Mouse (Mus musculus): ENCODE measurements around the gene Psen1.

Psen1 gene

GRCm38 (mm10) chr12:83726510-83727308, 38.8 kb downstream of the Psen1 start:
- DNase-seq (ENCODE audit: low read depth): no peak

- DNase-seq (ENCODE audit: low read depth): no peak
Observed at GRCm38 (mm10) chr12:83732225-83732624, 44.3 kb downstream of the Psen1 start.

- no peak for DNase-seq (ENCODE audit: low read depth)
Observed at GRCm38 (mm10) chr12:83734047-83734446, 46.1 kb downstream of the Psen1 start.

- DNase-seq (ENCODE audit: low read depth): no peak
Observed at GRCm38 (mm10) chr12:83736236-83736635, 48.3 kb downstream of the Psen1 start.

- no peak for DNase-seq (ENCODE audit: low read depth)
Observed at GRCm38 (mm10) chr12:83738651-83739050, 50.7 kb downstream of the Psen1 start.

GRCm38 (mm10) chr12:83741722-83742121, 53.8 kb downstream of the Psen1 start:
- no peak for DNase-seq (ENCODE audit: low read depth)

- no peak for DNase-seq (ENCODE audit: low read depth)
Observed at GRCm38 (mm10) chr12:83742834-83743233, 54.9 kb downstream of the Psen1 start.

GRCm38 (mm10) chr12:83743712-83744111, 55.8 kb downstream of the Psen1 start:
- no peak for DNase-seq (ENCODE audit: low read depth)

GRCm38 (mm10) chr12:83749186-83749585, 61.2 kb downstream of the Psen1 start:
- DNase-seq (ENCODE audit: low read depth): no peak

GRCm38 (mm10) chr12:83752495-83752894, 64.5 kb downstream of the Psen1 start:
- DNase-seq (ENCODE audit: low read depth): no peak

GRCm38 (mm10) chr12:83758735-83759134, 70.8 kb downstream of the Psen1 start:
- no peak for DNase-seq (ENCODE audit: low read depth)

GRCm38 (mm10) chr12:83760201-83760600, 72.2 kb downstream of the Psen1 start:
- no peak for DNase-seq (ENCODE audit: low read depth)

- peak; percentile 60 for DNase-seq (ENCODE audit: low read depth)
Observed at GRCm38 (mm10) chr12:83762706-83763105, 74.8 kb downstream of the Psen1 start.

- DNase-seq (ENCODE audit: low read depth): peak; percentile 54
Observed at GRCm38 (mm10) chr12:83763311-83764043, 75.5 kb downstream of the Psen1 start, which contains the start of gene Papln. Gene Papln (plus strand): TSS chr12:83763634.

- peak; percentile 37 for DNase-seq (ENCODE audit: low read depth)
Observed at GRCm38 (mm10) chr12:83764044-83764365, 76.1 kb downstream of the Psen1 start.

GRCm38 (mm10) chr12:83764519-83764918, 76.6 kb downstream of the Psen1 start:
- peak; percentile 13 for DNase-seq (ENCODE audit: low read depth)

- DNase-seq (ENCODE audit: low read depth): no peak
Observed at GRCm38 (mm10) chr12:83765965-83766603, 78.1 kb downstream of the Psen1 start.

- DNase-seq (ENCODE audit: low read depth): no peak
Observed at GRCm38 (mm10) chr12:83767833-83768232, 79.9 kb downstream of the Psen1 start.

GRCm38 (mm10) chr12:83768235-83768899, 80.4 kb downstream of the Psen1 start:
- no peak for DNase-seq (ENCODE audit: low read depth)

GRCm38 (mm10) chr12:83770418-83771256, 82.7 kb downstream of the Psen1 start:
- peak; percentile 60 for DNase-seq (ENCODE audit: low read depth)

- DNase-seq (ENCODE audit: low read depth): no peak
Observed at GRCm38 (mm10) chr12:83775621-83776020, 87.7 kb downstream of the Psen1 start.
